Mouse (Mus musculus): ENCODE measurements around the gene Naglu.

DNA sequence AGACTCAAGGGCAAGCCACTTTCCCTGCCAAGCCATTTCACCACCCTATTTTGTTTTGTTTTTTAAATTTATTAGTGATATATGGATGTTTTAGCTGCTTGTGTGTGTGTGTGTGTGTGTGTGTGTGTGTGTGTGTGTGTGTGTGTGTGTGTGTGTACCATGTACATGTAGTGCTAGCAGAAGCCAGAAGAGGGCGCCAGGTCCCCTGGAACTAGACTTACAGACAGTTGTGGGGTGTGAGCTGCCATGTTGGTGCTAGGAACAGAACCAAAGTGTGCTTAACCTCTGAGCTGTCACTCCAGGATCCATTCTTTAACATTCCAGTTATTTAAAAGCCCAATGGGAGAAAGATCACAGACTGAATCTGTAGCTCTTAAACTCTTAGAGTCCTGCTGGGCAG, 57.3 kb downstream of the Naglu start:
- TF ChIP-seq CTCF (IDR thresholded peaks at IDR 0.05; ENCODE audit: borderline replicate concordance, insufficient read depth, low read length) (no peak), POLR2A (IDR thresholded peaks at IDR 0.05; ENCODE audit: low read depth, low read length) (no peak)

Data from embryonic fibroblast, embryonic 13.5 days (primary cell).